Mouse (Mus musculus): ENCODE results near the gene Mmrn1.
"Not testable (repeated sequence)": the region's sequence is repeated elsewhere in the genome, so short reads cannot be mapped to it uniquely, and the experiment has no call there.

Gene Mmrn1

GRCm38 (mm10) chr6:60924676-60925075, at the start of gene Mmrn1:
Gene Mmrn1, plus strand, starts transcription at chr6:60924976.
- not testable (repeated sequence) for DNase-seq (ENCODE audit: low spot score in 2 of 2)

- no peak for DNase-seq (ENCODE audit: low spot score in 2 of 2)
Measured at GRCm38 (mm10) chr6:60880362-60880761, 44.4 kb upstream of the Mmrn1 start.

- no peak for DNase-seq (ENCODE audit: low spot score in 2 of 2)
Measured at GRCm38 (mm10) chr6:60881534-60881933, 43.2 kb upstream of the Mmrn1 start.

- DNase-seq (ENCODE audit: low spot score in 2 of 2) = no peak
Measured at GRCm38 (mm10) chr6:60907272-60907671, 17.5 kb upstream of the Mmrn1 start.

- no peak for DNase-seq (ENCODE audit: low spot score in 2 of 2)
Measured at GRCm38 (mm10) chr6:60931364-60931763, 6.6 kb downstream of the Mmrn1 start.

- DNase-seq (ENCODE audit: low spot score in 2 of 2) = no peak
Measured at GRCm38 (mm10) chr6:60934835-60935234, 10.1 kb downstream of the Mmrn1 start.

GRCm38 (mm10) chr6:60935448-60936130, 10.8 kb downstream of the Mmrn1 start:
- DNase-seq (ENCODE audit: low spot score in 2 of 2) = no peak

- DNase-seq (ENCODE audit: low spot score in 2 of 2) = no peak
Measured at GRCm38 (mm10) chr6:60944178-60944577, 19.4 kb downstream of the Mmrn1 start.

- no peak for DNase-seq (ENCODE audit: low spot score in 2 of 2)
Measured at GRCm38 (mm10) chr6:60944621-60945020, 19.8 kb downstream of the Mmrn1 start.

- DNase-seq (ENCODE audit: low spot score in 2 of 2) = peak in 1 of 2 experiments; percentile 16
Measured at GRCm38 (mm10) chr6:60950415-60950814, 25.6 kb downstream of the Mmrn1 start.

- no peak for DNase-seq (ENCODE audit: low spot score in 2 of 2)
Measured at GRCm38 (mm10) chr6:60961285-60961684, 36.5 kb downstream of the Mmrn1 start.

GRCm38 (mm10) chr6:60961838-60962237, 37.1 kb downstream of the Mmrn1 start:
- DNase-seq (ENCODE audit: low spot score in 2 of 2) = no peak

GRCm38 (mm10) chr6:60962668-60963067, 37.9 kb downstream of the Mmrn1 start:
- DNase-seq (ENCODE audit: low spot score in 2 of 2) = no peak

GRCm38 (mm10) chr6:60963726-60964125, 39.0 kb downstream of the Mmrn1 start:
- DNase-seq (ENCODE audit: low spot score in 2 of 2) = no peak

- DNase-seq (ENCODE audit: low spot score in 2 of 2) = no peak
Measured at GRCm38 (mm10) chr6:60966931-60967330, 42.2 kb downstream of the Mmrn1 start.

- no peak for DNase-seq (ENCODE audit: low spot score in 2 of 2)
Measured at GRCm38 (mm10) chr6:60969407-60969806, 44.6 kb downstream of the Mmrn1 start.

- no peak for DNase-seq (ENCODE audit: low spot score in 2 of 2)
Measured at GRCm38 (mm10) chr6:60970811-60971210, 46.0 kb downstream of the Mmrn1 start.

GRCm38 (mm10) chr6:60978610-60979009, 53.8 kb downstream of the Mmrn1 start:
- no peak for DNase-seq (ENCODE audit: low spot score in 2 of 2)

- DNase-seq (ENCODE audit: low spot score in 2 of 2) = no peak
Measured at GRCm38 (mm10) chr6:60979039-60979438, 54.3 kb downstream of the Mmrn1 start.

GRCm38 (mm10) chr6:60984360-60984759, 59.6 kb downstream of the Mmrn1 start:
- DNase-seq (ENCODE audit: low spot score in 2 of 2) = no peak

- DNase-seq (ENCODE audit: low spot score in 2 of 2) = no peak
Measured at GRCm38 (mm10) chr6:60985919-60986318, 61.1 kb downstream of the Mmrn1 start.

- peak; percentile 9 to 17 for DNase-seq (ENCODE audit: low spot score in 2 of 2)
Measured at GRCm38 (mm10) chr6:60986914-60987313, 62.1 kb downstream of the Mmrn1 start.

GRCm38 (mm10) chr6:60987804-60988203, 63.0 kb downstream of the Mmrn1 start:
- no peak for DNase-seq (ENCODE audit: low spot score in 2 of 2)

GRCm38 (mm10) chr6:60992366-60992765, 67.6 kb downstream of the Mmrn1 start:
- no peak for DNase-seq (ENCODE audit: low spot score in 2 of 2)

All from frontal cortex, postnatal 14 days (tissue).